Mouse (Mus musculus) C2C12 (cell line): ENCODE results near the gene Dab2ip.

Experiments used
- CEBPB ChIP-seq: IDR thresholded peaks from one replicate; pipeline ENCODE4 v1.6.1; 2011; ENCODE audit warnings: low read depth, mild to moderate bottlenecking, control low read depth, moderate library complexity
- CTCF ChIP-seq: IDR thresholded peaks from one replicate; pipeline ENCODE4 v1.5.1; 2011; ENCODE audit not compliant: control insufficient read depth, insufficient read depth, insufficient read length
- FOSL1 ChIP-seq: IDR thresholded peaks from one replicate; pipeline ENCODE4 v1.8.0; 2011; ENCODE audit warnings: mild to moderate bottlenecking, low read length; ENCODE audit not compliant: poor library complexity, insufficient read depth, severe bottlenecking
- MAX ChIP-seq: IDR thresholded peaks from one replicate; pipeline ENCODE4 v1.6.1; 2011; ENCODE audit warnings: mild to moderate bottlenecking, control low read depth

- no peak for TF ChIP-seq CTCF
- TF ChIP-seq CEBPB, result no peak
- no peak for TF ChIP-seq FOSL1
- TF ChIP-seq MAX, result no peak
Measured at GRCm38 (mm10) chr2:35655996-35656395, 97.9 kb downstream of the Dab2ip start.
